Mouse (Mus musculus): ENCODE data around the gene Atg14.

GRCm38 (mm10) chr14:47560714-47561113 is 9.7 kb downstream of the Atg14 start:
- TF ChIP-seq CTCF (IDR thresholded peaks at IDR 0.05; ENCODE audit: borderline replicate concordance, insufficient read depth, low read length) (no peak), POLR2A (IDR thresholded peaks at IDR 0.05; ENCODE audit: low read depth, low read length) (no peak)
